ENCODE assay signal across 20 mouse cellular contexts in genomic region chr13:31546784-31547183, GRCm38 (mm10). TPM values are rescaled to one million over a fixed set of nuclear protein-coding genes. Genes with fewer than 3 reads are reported as not detected.
DNase-seq lines count a peak whose midpoint lies in the region; ATAC-seq and TF ChIP-seq lines count a peak whose summit lies in the region.
"Had no signal": no experiment of that assay in that cellular context is flagged by ENCODE, and none has a peak within 500 bp of the region (broad histone marks: within the 10 kb centered on the region; RNA-seq: fewer than 3 reads in every experiment).

No protein-coding gene starts in this region.

- TF ChIP-seq CTCF in intestine, postnatal 0 days (IDR thresholded peaks at IDR 0.05; ENCODE audit: low read depth) = no peak

- WGBS in liver, embryonic 16.5 days (ENCODE audit: insufficient replicate concordance) = 46% methylated on average over 2 of the region's 2 CpGs
- WGBS in intestine, postnatal 0 days = 43% methylated on average over 2 of the region's 2 CpGs
- WGBS in stomach, embryonic 15.5 days = 71% methylated on average over 2 of the region's 2 CpGs

- H3K4me1 ChIP-seq in liver, embryonic 16.5 days (ENCODE audit: control insufficient read depth, low read depth, low read length) = no peaks in the 10 kb centered on the region; the same call in 1 of the 2 replicates
- H3K4me1 ChIP-seq in intestine, postnatal 0 days (replicated peaks; ENCODE audit: control insufficient read depth, insufficient read depth, low read length) = no peaks in the 10 kb centered on the region
- no peaks in the 10 kb centered on the region for H3K4me1 ChIP-seq in stomach, embryonic 15.5 days
- H3K4me1 ChIP-seq: embryonic facial prominence, embryonic 13.5 days; forebrain, embryonic 13.5 days had no signal

- H3K36me3 ChIP-seq in liver, embryonic 16.5 days (ENCODE audit: control insufficient read depth, insufficient read depth) = no peaks in the 10 kb centered on the region
- H3K36me3 ChIP-seq in intestine, postnatal 0 days (ENCODE audit: control insufficient read depth, insufficient read depth) = no peaks in the 10 kb centered on the region
- no peaks in the 10 kb centered on the region for H3K36me3 ChIP-seq in stomach, embryonic 15.5 days
- H3K36me3 ChIP-seq: embryonic facial prominence, embryonic 13.5 days; hindbrain, embryonic 10.5 days had no signal

- no peaks in the 10 kb centered on the region for H3K9me3 ChIP-seq in liver, embryonic 16.5 days (replicated peaks; ENCODE audit: control insufficient read depth, low read length)
- H3K9me3 ChIP-seq in intestine, postnatal 0 days (ENCODE audit: control insufficient read depth) = no peaks in the 10 kb centered on the region
- no peaks in the 10 kb centered on the region for H3K9me3 ChIP-seq in stomach, embryonic 15.5 days
- H3K9me3 ChIP-seq: embryonic facial prominence, embryonic 13.5 days; forebrain, embryonic 13.5 days; hindbrain, embryonic 10.5 days had no signal

- H3K27ac ChIP-seq in liver, embryonic 16.5 days (ENCODE audit: low read length) = peak overlapping the region; percentile 55
- H3K27ac ChIP-seq in intestine, postnatal 0 days (ENCODE audit: low read depth, low read length) = peak overlapping the region; percentile 28; the same call in 1 of the 2 replicates
- H3K27ac ChIP-seq in stomach, embryonic 15.5 days = peak overlapping the region; percentile 64; the same call in 1 of the 2 replicates
- H3K27ac ChIP-seq: embryonic facial prominence, embryonic 13.5 days; forebrain, embryonic 13.5 days; heart, adult 2 months; hindbrain, embryonic 10.5 days; hindbrain, embryonic 14.5 days had no signal

- no peaks in the 10 kb centered on the region for H3K27me3 ChIP-seq in liver, embryonic 16.5 days (ENCODE audit: control insufficient read depth, insufficient read depth, low read depth, low read length)
- no peaks in the 10 kb centered on the region for H3K27me3 ChIP-seq in intestine, postnatal 0 days (replicated peaks; ENCODE audit: control insufficient read depth, insufficient read depth, low read length)
- no peaks in the 10 kb centered on the region for H3K27me3 ChIP-seq in stomach, embryonic 15.5 days (replicated peaks)
- H3K27me3 ChIP-seq: embryonic facial prominence, embryonic 13.5 days; forebrain, embryonic 13.5 days had no signal

- no peak overlapping the region for H3K9ac ChIP-seq in liver, embryonic 16.5 days (ENCODE audit: low read depth, low read length)
- H3K9ac ChIP-seq in intestine, postnatal 0 days (ENCODE audit: low read depth, low read length) = no peak overlapping the region
- H3K9ac ChIP-seq in stomach, embryonic 15.5 days = no peak overlapping the region
- H3K9ac ChIP-seq: embryonic facial prominence, embryonic 13.5 days; forebrain, embryonic 13.5 days; forebrain, postnatal 0 days; hindbrain, embryonic 14.5 days had no signal

- H3K4me2 ChIP-seq in liver, embryonic 16.5 days (ENCODE audit: low read depth, low read length) = no peak overlapping the region
- H3K4me2 ChIP-seq in intestine, postnatal 0 days (replicated peaks; ENCODE audit: low read depth) = no peak overlapping the region
- H3K4me2 ChIP-seq in stomach, embryonic 15.5 days = no peak overlapping the region
- H3K4me2 ChIP-seq: embryonic facial prominence, embryonic 13.5 days; forebrain, embryonic 13.5 days; heart, embryonic 11.5 days; hindbrain, embryonic 14.5 days had no signal

- H3K4me3 ChIP-seq in liver, embryonic 16.5 days (ENCODE audit: low read depth, low read length) = no peak overlapping the region
- H3K4me3 ChIP-seq in intestine, postnatal 0 days (ENCODE audit: low read depth, low read length) = no peak overlapping the region
- H3K4me3 ChIP-seq in stomach, embryonic 15.5 days (replicated peaks) = no peak overlapping the region
- H3K4me3 ChIP-seq: embryonic facial prominence, embryonic 13.5 days; forebrain, embryonic 13.5 days; heart, adult 2 months; hindbrain, embryonic 10.5 days had no signal

- ATAC-seq in liver, embryonic 16.5 days (ENCODE audit: low read depth) = no peak
- peak; percentile 66 for ATAC-seq in intestine, postnatal 0 days
- ATAC-seq in stomach, embryonic 15.5 days (ENCODE audit: insufficient read depth, low FRiP score, low read depth) = no peak
- ATAC-seq in erythroid progenitor cell, adult 5-6 weeks (replicated peaks; ENCODE audit: low FRiP score, poor library complexity, severe bottlenecking) = no peak
- ATAC-seq: forebrain, embryonic 13.5 days; forebrain, postnatal 0 days had no signal

- DNase-seq in liver = no peak
- no peak for DNase-seq in adrenal gland, adult 8-10 months
- DNase-seq: adrenal gland, postnatal 10 days; cerebellum, adult 11-12 months; cerebellum, adult 9-10 months; cerebellum, postnatal 36 days; forebrain, postnatal 0 days; gastrocnemius, postnatal 14 days; heart, adult 2 months had no signal

RNA-seq across cellular contexts. Expression of gene Foxq1, which starts 9.2 kb away (rescaled TPM):
- 0.68 and 0.98 TPM in 2 replicates for polyA plus RNA-seq in liver, embryonic 16.5 days (2015; fragmentation: Nextera tagmentation; extraction: Ambion mirVana)
- polyA plus RNA-seq in intestine, postnatal 0 days (2015; fragmentation: Nextera tagmentation; extraction: Ambion mirVana) = 8.5 and 9.6 TPM in 2 replicates
- polyA plus RNA-seq in stomach, embryonic 15.5 days (2015; fragmentation: Nextera tagmentation; extraction: Ambion mirVana) = 15.1 and 16.7 TPM in 2 replicates
- total RNA-seq in erythroid progenitor cell, adult 5-6 weeks (2015; ENCODE audit: low replicate concordance) = not detected in 2 replicates
- not detected in 2 replicates for total RNA-seq in erythroid progenitor cell, adult 5-6 weeks (2017; ENCODE audit: low replicate concordance)
- under 1 TPM; 0.09 to 0.24 (median 0.10) TPM for total RNA-seq in adrenal gland, adult 8-10 months (2022)
- total RNA-seq: gastrocnemius, postnatal 14 days had no signal

RNA-seq across cellular contexts. Expression of gene A530084C06Rik, which starts 12.3 kb away (rescaled TPM):
- not detected in 2 replicates for polyA plus RNA-seq in liver, embryonic 16.5 days (2015; fragmentation: Nextera tagmentation; extraction: Ambion mirVana)
- not detected in 2 replicates for polyA plus RNA-seq in intestine, postnatal 0 days (2015; fragmentation: Nextera tagmentation; extraction: Ambion mirVana)
- polyA plus RNA-seq in stomach, embryonic 15.5 days (2015; fragmentation: Nextera tagmentation; extraction: Ambion mirVana) = not detected in 2 replicates
- total RNA-seq in erythroid progenitor cell, adult 5-6 weeks (2015; ENCODE audit: low replicate concordance) = not detected in 2 replicates
- total RNA-seq in erythroid progenitor cell, adult 5-6 weeks (2017; ENCODE audit: low replicate concordance) = not detected in 2 replicates
- total RNA-seq in adrenal gland, adult 8-10 months (2022) = not detected
- total RNA-seq: gastrocnemius, adult 18-20 months; gastrocnemius, postnatal 14 days had no signal
- polyA plus RNA-seq: embryonic facial prominence, embryonic 13.5 days; forebrain, embryonic 13.5 days; forebrain, postnatal 0 days; heart, adult 2 months; heart, embryonic 11.5 days; heart, embryonic 16.5 days; hindbrain, embryonic 10.5 days; hindbrain, embryonic 14.5 days had no signal
